Mouse (Mus musculus) kidney, postnatal 0 days (tissue): ENCODE results near the gene Gipr. TPM values are rescaled to one million over a fixed set of nuclear protein-coding genes. Genes with fewer than 3 reads are reported as not detected.

Experiments used
- ATAC-seq: fragments of 200-750 bp; cut with Nextera tagmentation; replicated peaks from 2 replicates; pipeline ENCODE4 v1.8.0; 2017; ENCODE audit warnings: low read depth, moderate number of reproducible peaks, moderate TSS enrichment, moderate library complexity; ENCODE audit not compliant: low FRiP score
- DNase-seq: peaks from one replicate; pipeline ENCODE4 v3.0.0-alpha.2; 2016; ENCODE audit warnings: low spot score
- H3K27ac ChIP-seq: fragments of 300-500 bp; sonication (generic); 2 replicates; pipeline ENCODE4 v1.5.1; 2014; ENCODE audit warnings: mild to moderate bottlenecking
- H3K27me3 ChIP-seq: fragments of 300-500 bp; sonication (generic); 2 replicates; pipeline ENCODE4 v1.6.1; 2014; ENCODE audit warnings: low read length, mixed read lengths; ENCODE audit not compliant: insufficient read depth
- H3K36me3 ChIP-seq: fragments of 300-500 bp; sonication (generic); 2 replicates; pipeline ENCODE4 v1.6.1; 2014; ENCODE audit warnings: low read length, mixed read lengths; ENCODE audit not compliant: insufficient read depth
- H3K4me1 ChIP-seq: fragments of 300-500 bp; sonication (generic); replicated peaks from 2 replicates; pipeline ENCODE4 v1.6.1; 2014; ENCODE audit warnings: antibody characterized with exemption, low read length, mixed read lengths; ENCODE audit not compliant: insufficient read depth
- H3K4me2 ChIP-seq: fragments of 300-500 bp; sonication (generic); 2 replicates; pipeline ENCODE4 v1.6.1; 2014; ENCODE audit warnings: mild to moderate bottlenecking, low read length, moderate library complexity, mixed read lengths
- H3K4me3 ChIP-seq: fragments of 300-500 bp; sonication (generic); replicated peaks from 2 replicates; pipeline ENCODE4 v1.5.1; 2014; ENCODE audit warnings: low read depth, low read length
- H3K9ac ChIP-seq: fragments of 300-500 bp; sonication (generic); 2 replicates; pipeline ENCODE4 v1.6.1; 2014; ENCODE audit warnings: low read depth, low read length
- H3K9me3 ChIP-seq: fragments of 300-500 bp; sonication (generic); replicated peaks from 2 replicates; pipeline ENCODE4 v1.6.1; 2016; ENCODE audit warnings: low read length, inconsistent platforms, mixed read lengths
- CTCF ChIP-seq: IDR thresholded peaks from 2 replicates; pipeline ENCODE4 v1.5.1; 2016; ENCODE audit warnings: antibody characterized with exemption, low read depth, mild to moderate bottlenecking, moderate library complexity
- WGBS: fragments of 180-500 bp; shearing (Covaris S2); extraction: QIAGEN DNeasy Blood & Tissue Kit; methylation state at CpG from one replicate; pipeline ENCODE4 v1.1.7; 2014; 5-methylcytosine and 5-hydroxymethylcytosine counted together
- polyA plus RNA-seq: library from polyadenylated mRNA; unstranded; fragments of >200 nt; fragmentation: Nextera tagmentation; extraction: Ambion mirVana; gene quantifications from 2 replicates; pipeline ENCODE4 v1.2.1, GENCODE M21; 2015

Gene Gipr
- polyA plus RNA-seq, 1 experiment from 2014 or later = 0.09 TPM

DNA sequence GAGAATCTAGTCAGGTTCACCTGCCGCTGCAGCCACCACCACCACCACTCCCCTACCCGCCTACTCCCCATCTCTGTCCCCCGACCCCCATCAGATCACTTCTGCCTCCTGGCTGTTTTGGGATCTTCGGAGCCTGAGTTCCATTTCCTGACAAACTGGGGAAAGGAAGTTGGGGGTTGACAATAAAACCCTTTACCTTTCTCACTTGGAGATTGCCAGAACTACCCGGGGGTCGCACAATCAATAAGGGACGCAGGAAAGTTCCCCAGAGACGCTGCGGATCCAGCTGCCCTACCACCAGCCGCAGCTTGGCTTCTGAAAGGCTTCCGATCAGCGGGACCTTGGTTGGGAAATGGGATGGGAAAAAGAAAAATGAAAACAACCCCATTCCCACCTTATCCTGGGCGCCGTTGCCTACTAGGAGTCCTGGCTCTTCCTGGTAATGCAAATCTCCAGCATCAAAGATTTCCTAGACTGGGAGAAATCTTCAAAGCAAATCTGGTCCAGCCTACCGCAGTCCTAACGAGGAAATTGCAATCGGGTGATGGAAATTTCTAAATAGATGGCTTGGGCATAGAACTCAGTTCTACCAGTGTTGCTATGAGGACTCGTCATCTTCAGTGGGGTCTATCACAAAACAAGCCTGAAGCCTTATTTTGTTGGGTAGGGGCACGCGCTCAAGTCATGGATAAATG is 17.6 kb downstream of the Gipr start:
- H3K27me3 ChIP-seq = no peaks in the 10 kb centered on the region
- H3K4me2 ChIP-seq = peak overlapping the region; percentile 84
- H3K9ac ChIP-seq = peak overlapping the region; percentile 54
- no peaks in the 10 kb centered on the region for H3K9me3 ChIP-seq
- peaks cover 13% of the 10 kb centered on the region for H3K4me1 ChIP-seq
- no peak for TF ChIP-seq CTCF
- peak overlapping the region; percentile 61 for H3K4me3 ChIP-seq
- ATAC-seq (no peak), DNase-seq (no peak)
- peaks cover 22% of the 10 kb centered on the region for H3K36me3 ChIP-seq
- 13% methylated on average over 20 of the region's 20 CpGs for WGBS
- H3K27ac ChIP-seq = peak overlapping the region; percentile 48

DNA sequence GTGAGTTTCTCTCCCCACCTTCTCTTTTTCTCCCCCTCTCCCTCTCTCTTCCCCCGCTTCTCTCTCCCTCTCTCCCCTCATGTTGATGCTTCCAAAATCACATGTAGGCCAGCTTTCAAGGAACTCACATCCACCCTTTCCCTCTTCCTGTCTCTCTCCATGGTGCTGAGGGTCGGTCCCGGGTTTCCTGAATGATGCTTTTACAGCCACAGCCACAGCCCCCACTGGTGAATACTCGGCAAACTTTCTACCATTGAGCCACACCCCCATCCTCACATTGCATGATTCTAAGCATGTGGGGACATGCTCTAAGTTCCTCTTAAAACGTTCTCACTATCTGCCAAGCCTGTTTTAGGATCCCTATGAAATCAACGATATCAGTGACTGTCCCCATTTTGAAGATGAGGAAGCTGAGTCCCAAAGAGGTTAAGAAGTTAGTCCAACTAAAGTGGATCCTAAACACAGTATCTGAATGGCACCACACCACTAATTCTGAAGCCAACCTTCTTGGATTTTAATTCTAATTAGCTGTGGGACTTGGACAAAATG is 18.4 kb downstream of the Gipr start:
- no peaks in the 10 kb centered on the region for H3K27me3 ChIP-seq
- no peak for ATAC-seq
- TF ChIP-seq CTCF = no peak

DNA sequence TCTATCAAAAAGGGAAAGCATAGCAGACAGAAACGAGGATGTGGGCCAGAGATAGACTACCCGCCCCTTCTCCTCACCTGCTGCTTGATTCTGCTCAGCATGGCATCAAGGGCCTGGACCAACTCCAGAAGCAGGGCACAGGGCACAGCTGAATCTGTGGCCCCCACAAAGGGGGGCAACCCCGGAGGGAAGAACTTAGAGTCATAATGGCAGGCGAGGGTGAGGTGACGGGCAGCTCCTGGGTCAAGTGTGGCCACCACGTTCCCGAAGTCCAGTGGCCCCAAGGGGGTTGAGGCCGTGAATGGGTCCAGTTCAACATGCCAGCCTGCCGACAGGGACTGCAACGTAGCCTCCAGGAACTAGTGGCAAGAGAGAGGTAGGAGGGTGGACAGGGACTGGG is 19.1 kb downstream of the Gipr start:
- H3K9me3 ChIP-seq = no peaks in the 10 kb centered on the region
- no peak overlapping the region for H3K4me2 ChIP-seq
- H3K27ac ChIP-seq = no peak overlapping the region
- no peaks in the 10 kb centered on the region for H3K27me3 ChIP-seq
- H3K36me3 ChIP-seq = peaks cover 10% of the 10 kb centered on the region; the same call in 1 of the 2 replicates
- DNase-seq (no peak), ATAC-seq (no peak)
- peaks cover 13% of the 10 kb centered on the region for H3K4me1 ChIP-seq
- no peak overlapping the region for H3K4me3 ChIP-seq
- TF ChIP-seq CTCF = no peak
- H3K9ac ChIP-seq = no peak overlapping the region
- 93% methylated on average over 10 of the region's 10 CpGs for WGBS

More for the DNA sequence above, 18.4 kb downstream of the Gipr start:
- Histone ChIP-seq H3K9me3 (no peaks in the 10 kb centered on the region), H3K4me1 (peaks cover 13% of the 10 kb centered on the region), H3K36me3 (peaks cover 15% of the 10 kb centered on the region; the same call in 1 of the 2 replicates), H3K9ac (no peak overlapping the region), H3K4me3 (no peak overlapping the region), H3K4me2 (no peak overlapping the region), H3K27ac (no peak overlapping the region)
- peak; percentile 43 for DNase-seq
- 39% methylated on average over 6 of the region's 6 CpGs for WGBS

DNA sequence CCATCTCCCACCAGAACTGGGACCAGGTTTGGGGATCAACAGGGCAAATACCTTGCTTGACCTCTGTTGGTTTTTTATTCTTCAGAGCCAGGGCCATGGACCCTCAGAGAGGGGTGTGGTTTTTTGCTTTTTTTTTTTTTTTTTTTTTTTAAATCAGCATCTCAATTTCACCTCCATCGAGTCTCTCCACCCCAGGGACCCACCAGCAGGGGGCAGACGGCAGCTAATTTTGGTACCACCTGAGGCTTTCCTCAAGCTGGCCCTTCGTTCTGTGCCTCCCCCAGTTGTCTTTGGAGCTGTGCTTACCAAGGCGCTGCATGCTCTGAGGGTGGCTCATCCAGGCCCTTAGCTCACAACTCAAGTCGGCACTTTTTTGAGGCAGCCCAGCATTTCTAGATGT is 28.5 kb downstream of the Gipr start:
- Histone ChIP-seq H3K36me3 (peaks cover 47% of the 10 kb centered on the region), H3K9me3 (no peaks in the 10 kb centered on the region), H3K4me3 (no peak overlapping the region), H3K4me1 (no peaks in the 10 kb centered on the region), H3K27me3 (no peaks in the 10 kb centered on the region), H3K27ac (no peak overlapping the region), H3K4me2 (no peak overlapping the region), H3K9ac (no peak overlapping the region)
- DNase-seq = peak; percentile 60
- no peak for ATAC-seq
- 39% methylated on average over 5 of the region's 5 CpGs for WGBS
- peak; percentile 67 for TF ChIP-seq CTCF

DNA sequence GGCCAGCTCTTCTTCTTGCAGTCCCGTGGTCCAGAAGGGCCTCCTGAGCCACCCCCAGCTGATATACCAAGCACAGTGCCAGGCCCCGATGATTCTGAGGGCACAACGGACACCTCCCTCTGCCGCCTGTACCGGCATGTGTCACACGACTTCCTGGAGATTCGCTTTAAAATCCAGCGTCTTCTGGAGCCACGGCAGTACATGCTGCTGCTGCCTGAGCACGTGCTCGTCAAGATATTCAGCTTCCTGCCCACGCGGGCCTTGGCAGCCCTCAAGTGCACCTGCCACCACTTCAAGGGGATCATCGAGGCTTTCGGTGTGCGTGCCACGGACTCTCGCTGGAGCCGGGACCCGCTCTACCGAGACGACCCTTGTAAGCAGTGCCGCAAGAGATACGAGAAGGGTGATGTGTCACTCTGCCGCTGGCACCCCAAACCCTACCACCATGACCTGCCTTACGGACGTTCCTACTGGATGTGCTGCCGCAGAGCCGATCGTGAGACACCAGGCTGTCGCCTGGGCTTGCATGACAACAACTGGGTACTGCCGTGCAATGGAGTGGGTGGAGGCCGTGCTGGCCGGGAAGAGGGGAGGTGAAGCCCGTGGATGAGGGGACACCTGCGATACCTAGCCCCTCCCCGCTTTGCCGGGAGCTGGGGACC is 29.1 kb downstream of the Gipr start:
- Histone ChIP-seq H3K27me3 (no peaks in the 10 kb centered on the region), H3K4me3 (no peak overlapping the region), H3K4me2 (no peak overlapping the region), H3K9me3 (no peaks in the 10 kb centered on the region), H3K27ac (no peak overlapping the region), H3K36me3 (peaks cover 47% of the 10 kb centered on the region), H3K9ac (no peak overlapping the region), H3K4me1 (no peaks in the 10 kb centered on the region)
- no peak for ATAC-seq
- DNase-seq = no peak
- WGBS = 90% methylated on average over 38 of the region's 38 CpGs
- TF ChIP-seq CTCF = no peak

DNA sequence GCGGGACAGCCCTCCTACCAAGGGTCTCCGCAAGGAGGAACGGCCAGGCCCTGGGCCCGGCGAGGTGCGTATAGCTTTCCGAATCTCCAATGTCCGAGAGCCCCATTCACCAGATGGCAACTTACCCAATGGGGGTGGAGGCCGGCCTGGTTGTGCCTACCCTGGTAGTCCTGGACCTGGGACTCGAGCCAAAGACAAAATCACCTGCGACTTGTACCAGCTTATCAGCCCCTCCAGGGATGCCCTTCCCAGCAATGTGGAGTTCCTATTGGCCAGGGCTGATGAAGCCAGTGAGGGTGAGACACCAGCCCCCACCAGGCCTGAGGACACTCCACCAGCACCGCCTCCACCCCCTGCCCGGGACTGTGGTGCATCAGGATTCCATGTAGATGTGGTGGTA is 29.8 kb downstream of the Gipr start:
- no peak for ATAC-seq
- no peak for DNase-seq

More for the DNA sequence above, 29.8 kb downstream of the Gipr start:
- H3K27me3 ChIP-seq = no peaks in the 10 kb centered on the region
- H3K9me3 ChIP-seq = no peaks in the 10 kb centered on the region
- H3K9ac ChIP-seq = no peak overlapping the region
- no peak overlapping the region for H3K4me3 ChIP-seq
- TF ChIP-seq CTCF = no peak
- H3K4me2 ChIP-seq = no peak overlapping the region
- no peaks in the 10 kb centered on the region for H3K4me1 ChIP-seq
- peaks cover 46% of the 10 kb centered on the region for H3K36me3 ChIP-seq
- 91% methylated on average over 13 of the region's 13 CpGs for WGBS
- H3K27ac ChIP-seq = no peak overlapping the region
